Mouse (Mus musculus) liver, adult 2 months (tissue): ENCODE data around the gene Trmo. TPM values are rescaled to one million over a fixed set of nuclear protein-coding genes. Genes with fewer than 3 reads are reported as not detected.

Experiments used
- DNase-seq: peaks from one replicate; pipeline ENCODE4 v3.0.0-alpha.2; 2011; ENCODE audit warnings: low read depth, low spot score; ENCODE audit errors: extremely low read depth
- H3K27ac ChIP-seq: fragments of 200-500 bp; replicated peaks from 2 replicates; pipeline ENCODE4 v1.5.1; 2012; ENCODE audit warnings: low read depth, mild to moderate bottlenecking, control low read depth, inconsistent platforms, low read length; ENCODE audit not compliant: insufficient read depth
- H3K27me3 ChIP-seq: fragments of 200-500 bp; 2 replicates; pipeline ENCODE4 v1.6.1; 2012; ENCODE audit warnings: mild to moderate bottlenecking, moderate library complexity, low read length, inconsistent platforms; ENCODE audit not compliant: control insufficient read depth, insufficient read depth
- H3K36me3 ChIP-seq: fragments of 200-500 bp; 2 replicates; pipeline ENCODE4 v1.6.1; 2012; ENCODE audit warnings: low read length, inconsistent platforms; ENCODE audit not compliant: control insufficient read depth, insufficient read depth
- H3K4me1 ChIP-seq: fragments of 200-500 bp; 2 replicates; pipeline ENCODE4 v1.6.1; 2011; ENCODE audit warnings: low read length; ENCODE audit not compliant: control insufficient read depth, insufficient read depth
- H3K4me3 ChIP-seq: fragments of 200-500 bp; 2 replicates; pipeline ENCODE4 v1.5.1; 2011; ENCODE audit warnings: low read depth, mild to moderate bottlenecking, control low read depth, low read length, moderate library complexity; ENCODE audit not compliant: insufficient read depth
- H3K79me2 ChIP-seq: fragments of 200-500 bp; 2 replicates; pipeline ENCODE4 v1.6.1; 2012; ENCODE audit warnings: inconsistent platforms, mild to moderate bottlenecking, low read length, moderate library complexity; ENCODE audit not compliant: control insufficient read depth, insufficient read depth
- H3K9ac ChIP-seq: fragments of 200-500 bp; 2 replicates; pipeline ENCODE4 v1.6.1; 2012; ENCODE audit warnings: low read depth, mild to moderate bottlenecking, control low read depth, inconsistent platforms, low read length
- CTCF ChIP-seq: fragments of 200-500 bp; IDR thresholded peaks from 2 replicates; pipeline ENCODE4 v1.5.1; 2011; ENCODE audit warnings: low read depth, low read length, control low read depth
- POLR2A ChIP-seq: fragments of 200-500 bp; IDR thresholded peaks from 2 replicates; pipeline ENCODE4 v1.6.1; 2011; ENCODE audit warnings: low read length, control low read depth; ENCODE audit not compliant: insufficient read depth; ENCODE audit errors: extremely low read depth
- WGBS: fragments of 180-500 bp; shearing (Covaris S2); methylation state at CpG from one replicate; pipeline ENCODE4 v1.1.7; 2018; 5-methylcytosine and 5-hydroxymethylcytosine counted together
- polyA plus RNA-seq: library from polyadenylated mRNA; depleted of rRNA; stranded (reverse); fragments of >200 nt; gene quantifications from 2 replicates; pipeline ENCODE4 v1.2.3, GENCODE M21; 2012
- total RNA-seq: library from RNA; depleted of rRNA; stranded (reverse); fragments of >200 nt; gene quantifications from 2 replicates; pipeline ENCODE4 v1.2.3, GENCODE M21; 2014

Trmo gene
- total and polyA plus RNA-seq, 2 experiments: 4.0 to 4.5 TPM

GRCm38 (mm10) chr4:46345056-46345772, 44.0 kb downstream of the Trmo start:
- DNase-seq: no peak
- Histone ChIP-seq H3K4me1 (no peaks in the 10 kb centered on the region), H3K36me3 (no peaks in the 10 kb centered on the region), H3K4me3 (no peak overlapping the region), H3K9ac (no peak overlapping the region), H3K79me2 (no peaks in the 10 kb centered on the region), H3K27ac (no peak overlapping the region), H3K27me3 (peaks cover 36% of the 10 kb centered on the region)
- TF ChIP-seq CTCF (no peak), POLR2A (no peak)
- 8% methylated on average over 67 of the region's 67 CpGs for WGBS

GRCm38 (mm10) chr4:46344288-46344687, 44.9 kb downstream of the Trmo start:
- H3K4me3 ChIP-seq: peak overlapping the region; percentile 41; the same call in 1 of the 2 replicates
- H3K36me3 ChIP-seq: no peaks in the 10 kb centered on the region
- H3K27ac ChIP-seq: no peak overlapping the region
- 3% methylated on average over 51 of the region's 51 CpGs for WGBS
- no peak overlapping the region for H3K9ac ChIP-seq
- no peak for DNase-seq
- no peaks in the 10 kb centered on the region for H3K4me1 ChIP-seq
- peaks cover 36% of the 10 kb centered on the region for H3K27me3 ChIP-seq
- no peak for TF ChIP-seq POLR2A
- no peak for TF ChIP-seq CTCF
- no peaks in the 10 kb centered on the region for H3K79me2 ChIP-seq

- Histone ChIP-seq H3K27ac (no peak within 1 kb of the TSS), H3K36me3 (no peaks in the 10 kb centered on the region), H3K79me2 (no peaks in the 10 kb centered on the region), H3K27me3 (peaks cover 39% of the 10 kb centered on the region), H3K4me3 (peak within 1 kb of the TSS; percentile 41; the same call in 1 of the 2 replicates), H3K4me1 (no peaks in the 10 kb centered on the region), H3K9ac (no peak within 1 kb of the TSS)
- 4% methylated on average over 57 of the region's 70 CpGs for WGBS
- TF ChIP-seq CTCF: no peak
- TF ChIP-seq POLR2A: no peak
- DNase-seq: no peak
These were observed 45.5 kb downstream of the Trmo start, which contains the start of gene Foxe1 for GRCm38 (mm10) chr4:46343596-46344260. Gene Foxe1 (plus strand): TSS chr4:46343609.

GRCm38 (mm10) chr4:46342711-46343286, 46.4 kb downstream of the Trmo start:
- Histone ChIP-seq H3K79me2 (no peaks in the 10 kb centered on the region), H3K27ac (no peak overlapping the region), H3K27me3 (peaks cover 39% of the 10 kb centered on the region), H3K4me3 (no peak overlapping the region), H3K9ac (no peak overlapping the region), H3K4me1 (no peaks in the 10 kb centered on the region), H3K36me3 (no peaks in the 10 kb centered on the region)
- no peak for DNase-seq
- 2% methylated on average over 28 of the region's 28 CpGs for WGBS
- no peak for TF ChIP-seq CTCF
- no peak for TF ChIP-seq POLR2A

- H3K27me3 ChIP-seq: peaks cover 38% of the 10 kb centered on the region
- H3K4me3 ChIP-seq: no peak overlapping the region
- no peak for DNase-seq
- H3K79me2 ChIP-seq: no peaks in the 10 kb centered on the region
- WGBS: 22% methylated on average over 22 of the region's 22 CpGs
- no peak overlapping the region for H3K9ac ChIP-seq
- no peak for TF ChIP-seq CTCF
- TF ChIP-seq POLR2A: no peak
- no peaks in the 10 kb centered on the region for H3K36me3 ChIP-seq
- no peak overlapping the region for H3K27ac ChIP-seq
- H3K4me1 ChIP-seq: no peaks in the 10 kb centered on the region
These were observed 47.2 kb downstream of the Trmo start for GRCm38 (mm10) chr4:46341831-46342680.
